Mouse (Mus musculus) thymus, postnatal 36 days (tissue): ENCODE results near the gene Esx1.

Source experiments
- DNase-seq, 2 experiments: peaks; one replicate each; pipeline ENCODE4 v3.0.0; 2022; ENCODE audit warnings: mixed read lengths in 2 of 2

Esx1 gene

DNA sequence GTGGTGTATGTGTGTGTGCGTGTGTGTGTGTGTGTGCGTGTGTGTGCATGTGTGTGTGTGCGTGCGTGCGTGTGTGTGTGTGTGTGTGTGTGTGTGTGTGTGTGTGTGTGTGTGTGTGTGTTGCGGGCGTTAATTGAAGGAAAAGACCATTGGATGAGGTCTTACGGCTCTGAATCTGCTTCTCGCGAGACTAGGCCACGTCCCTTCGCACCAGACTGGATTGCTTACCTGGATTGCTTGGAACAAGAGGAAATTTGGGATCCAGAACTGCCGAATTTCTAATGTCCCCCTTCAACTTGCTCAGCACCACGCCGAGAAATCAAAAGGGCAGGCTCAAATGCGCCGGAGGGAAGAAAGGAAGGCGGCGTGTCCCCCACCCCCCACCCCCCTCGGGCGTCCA is at the start of gene Esx1:
TSS of gene Esx1 (minus strand) at position 366 of the 400 bp plus-strand sequence.
- DNase-seq, result no peak

DNA sequence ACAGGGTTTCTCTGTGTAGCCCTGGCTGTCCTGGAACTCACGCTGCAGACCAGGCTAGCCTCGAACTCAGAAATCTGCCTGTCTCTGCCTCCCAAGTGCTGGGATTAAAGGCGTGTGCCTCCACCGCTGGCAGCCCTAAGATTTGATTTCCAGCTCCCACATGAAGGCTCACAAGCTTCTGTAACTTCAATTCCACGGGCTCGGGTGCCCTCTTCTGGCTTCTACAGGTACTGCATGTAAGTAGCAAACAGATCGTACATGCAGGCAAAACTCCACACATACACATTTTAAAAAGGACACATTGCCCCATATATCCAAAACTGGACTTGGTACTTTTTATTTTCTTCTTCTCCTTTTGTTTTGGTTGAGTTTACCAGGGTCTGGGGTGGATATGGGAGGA is 48.1 kb upstream of the Esx1 start:
- peak; percentile 1 to 9 for DNase-seq

- DNase-seq, result no peak
These were observed 45.8 kb upstream of the Esx1 start for GRCm38 (mm10) chrX:137167658-137168057.

DNA sequence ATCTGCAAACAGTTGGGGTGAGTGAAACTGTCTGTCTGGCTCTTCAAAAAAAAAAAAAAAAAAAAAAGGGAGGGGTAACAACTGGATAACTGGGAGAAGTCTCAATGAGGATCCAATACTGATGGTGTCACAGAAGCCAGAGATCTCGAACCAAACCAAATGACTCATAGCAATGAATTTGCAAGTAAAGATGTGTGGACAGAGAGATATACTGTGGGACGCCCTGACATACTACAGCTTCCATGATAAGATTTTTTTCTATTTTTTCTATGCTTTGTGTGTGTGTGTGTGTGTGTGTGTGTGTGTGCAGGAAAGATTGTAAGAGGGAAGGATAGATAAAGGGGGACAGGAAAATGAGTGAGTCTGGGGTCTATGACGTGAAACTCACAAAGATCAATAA is 43.7 kb upstream of the Esx1 start:
- no peak for DNase-seq

DNA sequence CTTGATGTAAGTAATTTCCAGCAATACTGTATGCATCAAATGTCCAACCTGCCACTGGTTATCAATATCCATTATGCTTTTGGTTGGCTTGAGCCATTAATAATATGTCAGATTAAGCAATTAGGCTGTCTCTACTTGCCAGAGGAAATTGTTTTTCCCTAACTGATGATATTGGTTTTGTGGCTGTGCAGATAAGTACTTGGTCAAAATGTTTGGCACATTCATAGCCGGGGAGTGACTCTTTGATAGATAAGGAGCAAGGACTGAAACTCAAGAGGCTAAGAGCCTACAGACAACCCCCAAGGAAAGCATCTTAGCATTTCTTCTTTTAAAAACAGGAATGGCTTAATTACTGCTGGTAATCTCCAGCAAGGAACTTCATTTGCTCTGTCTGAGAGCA is 40.8 kb upstream of the Esx1 start:
- DNase-seq, result no peak

DNA sequence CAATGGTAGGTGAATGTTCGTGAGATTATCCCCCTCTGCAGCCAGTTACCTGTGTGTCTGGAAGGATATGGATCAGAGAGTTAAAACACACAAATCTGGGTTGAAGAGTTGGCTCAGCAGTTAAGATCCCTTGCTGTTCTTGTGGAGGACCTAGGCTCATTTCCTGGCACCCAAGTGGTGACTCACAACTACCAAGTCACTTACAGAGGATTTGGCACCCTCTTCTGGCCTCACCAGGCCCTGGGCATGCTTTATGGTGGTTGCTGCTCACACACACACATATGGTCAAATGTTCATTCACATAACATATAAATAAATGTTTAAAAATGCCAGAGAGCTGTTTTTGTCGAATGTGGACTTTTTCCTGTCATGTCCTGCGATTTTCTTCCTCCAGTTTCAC is 39.1 kb upstream of the Esx1 start:
- no peak for DNase-seq

GRCm38 (mm10) chrX:137149050-137149449 is 27.2 kb upstream of the Esx1 start:
- no peak for DNase-seq

- no peak for DNase-seq
These were observed 22.8 kb upstream of the Esx1 start for GRCm38 (mm10) chrX:137144674-137145073.

DNA sequence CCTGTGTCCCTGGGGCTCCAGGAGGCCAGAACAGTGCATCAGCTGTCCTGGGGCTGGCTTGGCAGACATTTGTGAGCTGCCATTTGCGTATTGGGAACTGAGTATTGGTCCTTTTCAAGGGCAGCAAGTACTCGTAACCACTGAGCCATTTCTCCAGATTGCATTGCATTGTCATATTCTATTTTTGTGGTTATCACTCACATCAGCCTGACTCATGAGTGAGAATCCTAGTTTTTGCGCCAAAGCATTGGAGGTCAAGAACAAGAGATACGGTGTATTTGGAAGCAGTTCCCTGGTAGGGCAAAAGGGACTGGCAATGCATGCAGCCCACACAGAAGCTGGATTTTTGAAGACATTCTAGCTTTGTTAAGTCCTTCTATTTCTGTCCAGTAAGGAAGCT is 21.8 kb upstream of the Esx1 start:
- no peak for DNase-seq

- DNase-seq, result peak in 1 of 2 experiments; percentile 5
These were observed 20.7 kb upstream of the Esx1 start for GRCm38 (mm10) chrX:137142546-137142945.

- DNase-seq, result peak in 1 of 2 experiments; percentile 17
These were observed 19.8 kb upstream of the Esx1 start for GRCm38 (mm10) chrX:137141669-137142068.

DNA sequence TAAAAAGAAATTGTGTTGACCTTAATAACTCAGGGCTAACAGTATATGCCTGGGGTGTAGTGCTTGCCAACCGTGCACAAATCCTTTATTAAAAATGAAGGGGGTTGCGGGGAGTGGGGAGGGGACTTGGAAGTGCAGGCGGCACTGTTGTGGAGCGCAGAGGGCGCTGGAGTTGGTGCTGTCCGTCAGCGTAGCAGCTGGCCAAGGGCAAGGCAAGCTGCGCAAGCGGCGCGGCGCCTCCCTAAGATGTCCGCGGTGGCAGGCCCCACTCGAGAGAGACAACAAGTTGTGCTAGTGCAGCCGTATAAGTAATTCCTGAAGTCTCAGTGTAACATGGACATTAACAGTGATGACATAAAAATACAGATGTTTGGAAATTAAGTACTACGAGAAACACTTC is 5.7 kb upstream of the Esx1 start:
- DNase-seq, result no peak

DNA sequence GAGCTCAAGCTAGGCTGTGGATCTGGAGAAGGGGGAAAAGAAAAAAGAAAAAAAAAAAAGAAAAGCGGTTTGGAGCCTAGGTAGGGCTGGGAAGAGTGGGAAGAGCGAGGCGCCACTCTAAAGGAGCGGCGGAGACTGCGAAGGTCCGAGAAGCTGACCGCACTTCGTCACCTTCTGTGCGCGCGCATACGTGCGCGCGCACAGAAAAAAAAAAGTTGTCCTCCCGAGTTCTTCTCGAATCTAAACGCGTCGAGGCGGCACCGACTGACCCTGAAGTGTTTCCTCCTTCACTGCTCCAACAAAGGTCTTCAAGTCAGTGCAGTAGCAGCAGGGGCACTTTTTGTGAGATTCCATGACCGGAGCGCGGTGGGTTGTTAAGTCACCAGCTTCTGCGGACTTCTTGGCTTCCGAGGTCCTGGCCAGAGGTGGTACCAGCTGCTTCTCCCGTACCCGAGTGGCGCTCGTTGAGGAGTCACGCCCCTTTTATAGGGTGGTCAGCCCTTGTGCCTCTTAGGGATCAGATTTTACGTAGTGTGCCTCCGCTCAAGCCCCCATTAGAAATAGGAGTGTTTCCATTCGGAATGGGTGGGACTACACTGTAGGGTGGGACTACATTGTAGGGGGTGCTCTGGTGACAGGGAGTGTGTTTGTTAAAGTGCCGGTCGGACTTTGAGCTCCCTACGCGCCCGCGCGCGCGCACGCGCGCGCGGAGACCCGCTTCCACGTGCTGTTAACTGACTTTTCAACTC is 2.0 kb downstream of the Esx1 start:
- no peak for DNase-seq

DNA sequence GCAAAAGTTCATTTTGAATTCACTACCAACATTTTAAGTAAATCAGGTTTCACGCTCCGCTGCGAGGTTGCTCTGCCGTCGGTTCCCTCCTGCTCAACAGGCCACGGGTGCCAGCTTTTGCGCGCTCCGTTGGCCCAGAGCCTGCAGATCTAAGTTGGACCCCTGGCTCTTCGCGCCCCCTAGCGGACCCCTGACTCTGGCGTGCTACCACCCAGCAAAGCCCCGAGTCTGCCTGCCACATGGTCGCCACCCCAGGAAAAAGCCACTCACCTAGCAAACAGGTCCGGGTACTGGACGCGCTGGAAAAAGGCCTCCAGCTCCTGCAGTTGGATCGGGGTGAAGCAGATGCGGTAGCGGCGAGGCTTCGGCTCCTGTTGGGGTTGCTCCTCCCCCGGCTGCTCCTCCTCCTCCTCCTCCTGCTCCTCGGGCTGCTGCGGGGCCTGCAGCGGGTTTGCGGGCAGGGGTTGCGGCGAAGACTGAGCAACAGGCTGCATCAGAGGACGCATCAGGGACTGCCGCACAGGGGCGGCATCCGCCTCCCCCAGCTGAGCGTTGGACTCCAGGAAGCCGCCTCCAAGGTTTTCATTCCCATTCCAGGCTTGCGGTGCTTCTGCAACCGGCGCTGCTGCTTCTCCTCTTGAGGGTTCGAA is 3.7 kb downstream of the Esx1 start:
- DNase-seq, result peak; percentile 63 to 64

- no peak for DNase-seq
These were observed 15.4 kb downstream of the Esx1 start for GRCm38 (mm10) chrX:137106498-137106897.

DNA sequence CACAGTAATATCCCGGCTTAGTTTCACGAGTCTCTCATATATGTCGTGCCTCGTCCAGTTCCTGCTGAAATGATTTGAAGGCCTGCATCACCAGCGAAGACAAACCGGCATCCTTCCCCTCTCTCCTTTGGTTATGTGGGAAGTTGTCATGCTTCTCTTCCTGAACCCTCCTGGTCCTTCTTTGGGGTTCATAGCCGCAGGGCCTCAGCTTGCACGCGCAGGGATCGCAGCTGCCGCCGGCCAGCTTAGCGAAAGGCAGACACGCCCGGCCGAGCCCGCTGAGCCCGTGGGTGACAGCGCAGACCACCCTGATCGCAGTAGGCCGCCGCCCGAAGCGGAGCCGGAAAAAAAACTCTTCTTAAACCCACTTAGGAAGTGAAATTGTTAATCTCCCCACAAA is 17.4 kb downstream of the Esx1 start:
- no peak for DNase-seq
